Mouse (Mus musculus) neural tube, embryonic 14.5 days (tissue): ENCODE measurements around the gene Camk2g. TPM values are rescaled to one million over a fixed set of nuclear protein-coding genes. Genes with fewer than 3 reads are reported as not detected.

Experiments
- ATAC-seq: fragments of 200-750 bp; cut with Nextera tagmentation; 2 replicates; pipeline ENCODE4 v1.8.0; 2017; ENCODE audit warnings: low read depth, mild to moderate bottlenecking, moderate TSS enrichment, moderate library complexity
- H3K27ac ChIP-seq: fragments of 300-500 bp; sonication (generic); 2 replicates; pipeline ENCODE4 v1.5.1; 2014; ENCODE audit warnings: low read depth, mild to moderate bottlenecking, control low read depth, low read length, moderate library complexity, mixed read lengths
- H3K27me3 ChIP-seq: fragments of 300-500 bp; sonication (generic); 2 replicates; pipeline ENCODE4 v1.6.1; 2014; ENCODE audit warnings: low read length; ENCODE audit not compliant: control insufficient read depth, insufficient read depth
- H3K36me3 ChIP-seq: fragments of 300-500 bp; sonication (generic); 2 replicates; pipeline ENCODE4 v1.6.1; 2014; ENCODE audit warnings: low read length, mixed read lengths; ENCODE audit not compliant: control insufficient read depth, insufficient read depth
- H3K4me1 ChIP-seq: fragments of 300-500 bp; sonication (generic); 2 replicates; pipeline ENCODE4 v1.6.1; 2014; ENCODE audit warnings: low read length; ENCODE audit not compliant: control insufficient read depth, insufficient read depth
- H3K4me2 ChIP-seq: fragments of 300-500 bp; sonication (generic); 2 replicates; pipeline ENCODE4 v1.6.1; 2014; ENCODE audit warnings: mild to moderate bottlenecking, low read depth, low read length, control low read depth
- H3K4me3 ChIP-seq: fragments of 300-500 bp; sonication (generic); 2 replicates; pipeline ENCODE4 v1.5.1; 2014; ENCODE audit warnings: low read depth, low read length, control low read depth, mixed read lengths
- H3K9ac ChIP-seq: fragments of 300-500 bp; sonication (generic); replicated peaks from 2 replicates; pipeline ENCODE4 v1.6.1; 2014; ENCODE audit warnings: low read depth, mild to moderate bottlenecking, control low read depth, low read length, mixed read lengths
- H3K9me3 ChIP-seq: fragments of 300-500 bp; sonication (generic); 2 replicates; pipeline ENCODE4 v1.6.1; 2016; ENCODE audit warnings: low read length; ENCODE audit not compliant: control insufficient read depth
- WGBS: fragments of 180-500 bp; shearing (Covaris S2); extraction: QIAGEN DNeasy Blood & Tissue Kit; methylation state at CpG from one replicate; pipeline ENCODE4 v1.1.7; 2014; 5-methylcytosine and 5-hydroxymethylcytosine counted together
- polyA plus RNA-seq: library from polyadenylated mRNA; unstranded; fragments of >200 nt; fragmentation: Nextera tagmentation; extraction: Ambion mirVana; gene quantifications from 2 replicates; pipeline ENCODE4 v1.2.1, GENCODE M21; 2014

Camk2g gene
- polyA plus RNA-seq = 215 and 232 TPM in 2 replicates

GRCm38 (mm10) chr14:20793758-20794531, at the start of gene Camk2g:
Gene Camk2g (minus strand): TSS chr14:20794088.
- Histone ChIP-seq H3K4me3 (peak within 1 kb of the TSS; percentile 71), H3K4me2 (peak within 1 kb of the TSS; percentile 74), H3K4me1 (peaks cover 24% of the 10 kb centered on the region), H3K9me3 (no peaks in the 10 kb centered on the region), H3K27ac (peak within 1 kb of the TSS; percentile 83), H3K9ac (peak within 1 kb of the TSS; percentile 85), H3K36me3 (peaks cover 7% of the 10 kb centered on the region), H3K27me3 (no peaks in the 10 kb centered on the region)
- under 1% methylated on average over 46 of the region's 76 CpGs for WGBS
- peak; percentile 88 for ATAC-seq

- H3K9ac ChIP-seq = no peak overlapping the region
- H3K27me3 ChIP-seq = no peaks in the 10 kb centered on the region
- H3K27ac ChIP-seq = no peak overlapping the region
- no peaks in the 10 kb centered on the region for H3K36me3 ChIP-seq
- no peak overlapping the region for H3K4me2 ChIP-seq
- no peak for ATAC-seq
- WGBS = 84% methylated on average over 3 of the region's 3 CpGs
- H3K4me3 ChIP-seq = no peak overlapping the region
- H3K4me1 ChIP-seq = no peaks in the 10 kb centered on the region
- no peaks in the 10 kb centered on the region for H3K9me3 ChIP-seq
Measured at GRCm38 (mm10) chr14:20842629-20843028, 48.7 kb upstream of the Camk2g start.

GRCm38 (mm10) chr14:20841526-20841925, 47.6 kb upstream of the Camk2g start:
- Histone ChIP-seq H3K27ac (no peak overlapping the region), H3K9me3 (no peaks in the 10 kb centered on the region), H3K4me1 (no peaks in the 10 kb centered on the region), H3K4me2 (no peak overlapping the region), H3K4me3 (no peak overlapping the region), H3K36me3 (no peaks in the 10 kb centered on the region), H3K9ac (no peak overlapping the region), H3K27me3 (no peaks in the 10 kb centered on the region)
- 93% methylated on average over 2 of the region's 2 CpGs for WGBS
- ATAC-seq = no peak

GRCm38 (mm10) chr14:20837681-20838080, 43.8 kb upstream of the Camk2g start:
- Histone ChIP-seq H3K9ac (no peak overlapping the region), H3K4me2 (no peak overlapping the region), H3K27me3 (no peaks in the 10 kb centered on the region), H3K9me3 (no peaks in the 10 kb centered on the region), H3K4me1 (no peaks in the 10 kb centered on the region), H3K36me3 (no peaks in the 10 kb centered on the region), H3K4me3 (no peak overlapping the region), H3K27ac (no peak overlapping the region)
- WGBS = 80% methylated on average over 7 of the region's 7 CpGs
- no peak for ATAC-seq

- Histone ChIP-seq H3K9me3 (no peaks in the 10 kb centered on the region), H3K4me1 (no peaks in the 10 kb centered on the region), H3K27me3 (no peaks in the 10 kb centered on the region), H3K4me2 (peak overlapping the region; percentile 96), H3K27ac (no peak overlapping the region), H3K36me3 (no peaks in the 10 kb centered on the region), H3K9ac (peak overlapping the region; percentile 54), H3K4me3 (peak overlapping the region; percentile 45)
- 8% methylated on average over 10 of the region's 10 CpGs for WGBS
- 0 out of 2 replicates have a peak, but pooled peaks have one; percentile 38 for ATAC-seq
Measured at GRCm38 (mm10) chr14:20836905-20837376, 43.1 kb upstream of the Camk2g start.

- no peaks in the 10 kb centered on the region for H3K9me3 ChIP-seq
- H3K27ac ChIP-seq = no peak within 1 kb of the TSS
- ATAC-seq = peak; percentile 92
- no peaks in the 10 kb centered on the region for H3K27me3 ChIP-seq
- H3K4me2 ChIP-seq = peak within 1 kb of the TSS; percentile 96
- WGBS = under 1% methylated on average over 33 of the region's 33 CpGs
- no peaks in the 10 kb centered on the region for H3K4me1 ChIP-seq
- peak within 1 kb of the TSS; percentile 54 for H3K9ac ChIP-seq
- no peaks in the 10 kb centered on the region for H3K36me3 ChIP-seq
- peak within 1 kb of the TSS; percentile 45 for H3K4me3 ChIP-seq
Measured at GRCm38 (mm10) chr14:20836171-20836904, 42.5 kb upstream of the Camk2g start, which contains the start of gene Plau. Gene Plau (plus strand): TSS chr14:20836660.

- Histone ChIP-seq H3K4me1 (no peaks in the 10 kb centered on the region), H3K9me3 (no peaks in the 10 kb centered on the region), H3K9ac (no peak overlapping the region), H3K27ac (no peak overlapping the region), H3K4me3 (no peak overlapping the region), H3K27me3 (no peaks in the 10 kb centered on the region), H3K4me2 (no peak overlapping the region), H3K36me3 (no peaks in the 10 kb centered on the region)
- 71% methylated on average over 7 of the region's 7 CpGs for WGBS
- no peak for ATAC-seq
Measured at GRCm38 (mm10) chr14:20834136-20834535, 40.2 kb upstream of the Camk2g start.

- Histone ChIP-seq H3K36me3 (no peaks in the 10 kb centered on the region), H3K27me3 (no peaks in the 10 kb centered on the region), H3K4me2 (no peak overlapping the region), H3K9ac (no peak overlapping the region), H3K9me3 (no peaks in the 10 kb centered on the region), H3K27ac (no peak overlapping the region), H3K4me3 (no peak overlapping the region), H3K4me1 (no peaks in the 10 kb centered on the region)
- ATAC-seq = no peak
- WGBS = 94% methylated on average over 4 of the region's 4 CpGs
Measured at GRCm38 (mm10) chr14:20833525-20833924, 39.6 kb upstream of the Camk2g start.

- Histone ChIP-seq H3K36me3 (no peaks in the 10 kb centered on the region), H3K9ac (no peak overlapping the region), H3K27me3 (no peaks in the 10 kb centered on the region), H3K4me2 (no peak overlapping the region), H3K9me3 (no peaks in the 10 kb centered on the region), H3K4me3 (no peak overlapping the region), H3K4me1 (no peaks in the 10 kb centered on the region), H3K27ac (no peak overlapping the region)
- 76% methylated on average over 1 of the region's 1 CpGs for WGBS
- no peak for ATAC-seq
Measured at GRCm38 (mm10) chr14:20831915-20832314, 38.0 kb upstream of the Camk2g start.
